Mouse (Mus musculus) mouse embryonic stem cell (cell line): ENCODE data around the gene Synpr.

Experiments
- in situ Hi-C, 2 experiments: fragments of 300-500 bp; cut with MboI; formaldehyde crosslinking; loops; 1 replicate in 1 of 2; 3 replicates in 1 of 2; pipeline ENCODE4 v1.14.3; 2019 to 2020; ENCODE audit warnings: low sequenced_read_pairs in 2 of 2, low pct_unique_long_range_greater_than_20kb in 1 of 2, mixed read lengths in 1 of 2; ENCODE audit not compliant: unreplicated experiment in 1 of 2

The Synpr gene

GRCm38 (mm10) chr14:13459333-13459732 lies 174.8 kb downstream of the Synpr start:
- in situ Hi-C loops, result loop anchor here in 1 of 2 experiments (25.0 kb wide), 1 partner anchor 453 kb away; the partner anchor contains the start of gene Gm281

DNA sequence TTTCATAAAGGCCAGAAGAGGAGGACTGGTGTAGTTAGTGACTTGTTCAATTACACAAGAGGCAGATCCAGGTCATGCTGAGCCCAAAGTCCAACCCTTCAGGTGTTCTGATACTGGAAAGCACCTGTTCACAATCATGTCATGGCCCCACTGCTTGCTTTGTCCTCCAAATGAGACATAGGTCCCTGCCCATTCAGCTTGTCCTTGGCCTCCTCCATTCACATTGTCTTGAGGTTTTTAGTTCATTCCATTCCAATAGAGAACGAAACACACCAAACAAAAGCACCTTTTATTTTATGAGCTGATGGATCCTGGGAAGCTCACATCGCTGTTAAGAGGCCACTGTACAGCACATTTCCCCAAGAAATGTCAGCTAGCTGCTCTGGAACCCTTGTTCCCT lies 184.6 kb downstream of the Synpr start:
- in situ Hi-C loops, result loop anchor here in 1 of 2 experiments (25.0 kb wide), 1 partner anchor 443 kb away; the partner anchor contains the start of gene Gm281

- in situ Hi-C loops, result no loop called here
These were observed 193.2 kb downstream of the Synpr start for GRCm38 (mm10) chr14:13477821-13478220.

- in situ Hi-C loops, result no loop called here
These were observed 220.8 kb downstream of the Synpr start for GRCm38 (mm10) chr14:13505355-13505754.

GRCm38 (mm10) chr14:13518608-13519139 lies 234.1 kb downstream of the Synpr start:
- in situ Hi-C loops, result no loop called here

DNA sequence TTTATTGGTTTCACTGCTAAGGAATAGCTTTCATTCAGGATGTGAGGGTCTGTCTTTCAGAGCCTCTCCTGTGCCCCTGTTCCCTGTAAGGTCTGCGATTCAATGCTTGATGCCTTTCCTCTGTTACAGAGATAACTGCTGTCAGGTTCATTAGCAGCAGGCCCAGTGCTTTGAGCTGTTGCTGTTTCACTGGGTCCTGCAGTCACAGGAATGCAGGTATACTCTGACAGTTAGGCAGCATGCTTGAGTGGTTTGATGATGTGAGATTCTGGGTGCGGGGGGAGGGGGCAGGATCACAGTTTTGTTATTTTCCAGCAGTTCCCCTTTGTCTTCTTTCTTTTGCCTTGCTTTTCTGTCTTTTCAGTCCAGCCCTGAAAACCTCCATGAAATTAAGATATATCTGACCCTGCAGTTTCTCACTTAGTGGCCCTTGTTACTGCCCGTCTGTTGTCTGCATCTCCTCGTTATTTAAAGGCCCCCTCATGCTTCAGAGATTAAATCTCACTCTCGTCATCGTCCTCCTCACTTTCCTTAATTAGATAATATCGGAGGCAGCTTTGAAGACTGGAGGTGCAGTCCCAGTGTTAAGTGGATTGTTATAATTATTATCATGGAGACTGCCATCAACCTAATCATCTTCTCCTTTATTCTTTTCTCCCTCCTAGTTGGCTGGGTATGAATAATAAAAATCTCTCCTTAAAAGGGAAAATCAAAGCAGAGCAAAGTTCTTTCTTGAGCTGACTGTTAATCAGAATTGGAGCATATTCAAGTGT lies 234.8 kb downstream of the Synpr start:
- in situ Hi-C loops, result no loop called here

- in situ Hi-C loops, result no loop called here
These were observed 263.2 kb downstream of the Synpr start for GRCm38 (mm10) chr14:13547746-13548145.

- in situ Hi-C loops, result no loop called here
These were observed 266.6 kb downstream of the Synpr start for GRCm38 (mm10) chr14:13551209-13551608.

- in situ Hi-C loops, result no loop called here
These were observed 269.2 kb downstream of the Synpr start for GRCm38 (mm10) chr14:13553616-13554370.

DNA sequence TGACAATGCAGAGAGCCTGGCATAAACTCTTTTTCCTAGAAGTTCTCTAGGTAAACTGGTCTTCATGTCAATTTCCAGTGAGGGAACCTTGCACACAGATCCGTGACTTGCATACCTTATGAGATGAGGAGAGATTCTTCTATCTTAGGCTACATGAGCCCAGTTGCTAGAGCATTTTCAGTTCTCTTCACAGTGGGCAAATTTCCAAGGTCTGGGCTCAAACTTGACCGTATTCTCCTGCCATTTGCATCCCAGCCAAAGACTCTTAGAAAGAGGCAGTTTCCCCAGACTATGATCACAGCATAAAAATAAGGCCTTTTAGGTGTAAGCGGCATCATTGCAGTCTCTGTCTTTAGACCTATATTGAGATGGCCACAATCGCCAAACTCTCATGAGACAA lies 270.1 kb downstream of the Synpr start:
- in situ Hi-C loops, result no loop called here

- in situ Hi-C loops, result no loop called here
These were observed 273.5 kb downstream of the Synpr start for GRCm38 (mm10) chr14:13558117-13558516.

GRCm38 (mm10) chr14:13567250-13567649 lies 282.7 kb downstream of the Synpr start:
- in situ Hi-C loops, result no loop called here

- in situ Hi-C loops, result no loop called here
These were observed 283.4 kb downstream of the Synpr start for GRCm38 (mm10) chr14:13567996-13568395.

DNA sequence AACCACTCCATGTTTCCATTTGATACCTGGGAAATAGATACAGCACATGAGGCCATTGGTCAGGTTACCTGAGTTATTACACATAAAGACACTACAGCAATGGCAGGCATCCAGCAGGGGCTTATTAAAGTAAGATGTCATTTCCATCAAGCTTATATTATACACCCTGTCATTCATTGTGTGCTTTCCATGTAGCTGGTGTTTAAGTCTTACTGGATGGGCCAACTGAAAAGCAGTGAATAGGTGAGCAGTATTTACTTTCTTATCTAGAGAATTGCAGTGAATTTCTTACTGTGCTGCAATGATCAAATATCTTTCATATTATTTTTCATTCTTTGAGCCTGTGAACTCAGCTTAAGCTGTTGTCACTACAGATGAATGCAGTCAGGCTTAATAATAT lies 287.4 kb downstream of the Synpr start:
- in situ Hi-C loops, result no loop called here

DNA sequence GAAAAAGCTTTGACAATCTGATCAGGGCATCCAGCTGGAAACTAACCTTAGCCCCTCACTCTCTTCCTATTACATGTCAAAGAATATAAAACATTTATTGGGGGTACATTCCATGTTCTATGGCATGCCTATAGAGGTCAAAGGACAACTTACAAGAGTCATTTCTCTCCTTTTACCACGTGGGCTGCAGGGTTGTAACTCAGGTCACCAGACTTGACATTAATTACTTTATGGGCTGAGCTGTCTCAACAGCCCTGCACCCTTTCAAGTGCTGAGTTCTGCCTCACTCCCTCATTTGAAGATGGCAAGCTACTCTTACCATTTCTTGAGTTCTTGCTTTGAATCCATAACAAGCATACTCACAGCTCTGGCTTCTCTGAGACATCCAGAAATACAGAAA lies 287.9 kb downstream of the Synpr start:
- in situ Hi-C loops, result no loop called here

DNA sequence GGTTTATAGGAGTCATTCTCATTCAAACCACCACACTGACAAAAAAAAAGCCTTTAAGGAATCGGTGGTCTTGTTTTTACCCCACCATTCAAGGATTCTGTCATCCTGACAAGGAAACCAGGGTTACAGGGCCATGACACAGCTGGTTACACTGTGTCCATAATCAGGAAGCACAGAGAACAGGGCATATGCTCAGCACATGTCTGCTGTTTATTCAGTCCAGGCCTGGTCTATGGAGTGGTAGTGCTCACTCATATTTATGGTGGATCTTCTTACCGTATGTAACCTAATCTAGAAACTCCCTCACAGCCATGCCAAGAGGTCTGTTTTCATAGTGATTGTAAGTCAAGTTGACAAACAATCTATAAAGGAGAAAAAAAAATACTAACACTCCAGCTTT lies 293.5 kb downstream of the Synpr start:
- in situ Hi-C loops, result no loop called here

GRCm38 (mm10) chr14:13578744-13579143 lies 294.2 kb downstream of the Synpr start:
- in situ Hi-C loops, result no loop called here

DNA sequence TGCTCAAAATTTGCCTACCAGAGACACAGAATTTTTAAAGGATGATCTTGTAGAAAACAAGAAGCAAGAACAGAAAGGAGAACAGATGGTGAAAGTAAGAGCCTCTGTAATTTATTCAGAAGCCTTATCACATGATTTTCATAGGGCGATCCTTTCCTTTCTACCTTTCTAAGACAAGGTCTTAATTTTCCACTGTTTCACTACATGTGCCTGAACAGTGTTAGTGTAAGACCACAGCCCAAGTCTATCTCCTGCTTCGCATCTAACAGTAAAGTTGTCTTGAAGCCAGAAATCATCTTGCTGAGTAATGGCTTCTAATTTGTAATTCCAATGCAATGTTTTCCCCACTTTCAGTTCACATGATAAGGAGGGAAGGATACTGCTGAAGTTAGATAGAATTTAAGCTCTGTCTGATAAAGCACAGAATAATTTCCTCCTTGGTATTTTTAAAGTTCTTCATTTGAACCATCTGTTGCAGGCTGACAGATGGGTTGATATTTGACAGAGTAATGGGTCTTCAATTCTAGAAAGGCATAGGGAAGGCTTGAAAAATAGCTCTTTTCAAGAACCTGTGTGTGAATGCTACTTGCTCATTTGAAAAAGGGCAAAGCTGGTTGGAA lies 308.9 kb downstream of the Synpr start:
- in situ Hi-C loops, result no loop called here

GRCm38 (mm10) chr14:13596251-13596650 lies 311.7 kb downstream of the Synpr start:
- in situ Hi-C loops, result no loop called here
